Mouse (Mus musculus): ENCODE measurements around the gene Ets1.

Ets1 gene

DNA sequence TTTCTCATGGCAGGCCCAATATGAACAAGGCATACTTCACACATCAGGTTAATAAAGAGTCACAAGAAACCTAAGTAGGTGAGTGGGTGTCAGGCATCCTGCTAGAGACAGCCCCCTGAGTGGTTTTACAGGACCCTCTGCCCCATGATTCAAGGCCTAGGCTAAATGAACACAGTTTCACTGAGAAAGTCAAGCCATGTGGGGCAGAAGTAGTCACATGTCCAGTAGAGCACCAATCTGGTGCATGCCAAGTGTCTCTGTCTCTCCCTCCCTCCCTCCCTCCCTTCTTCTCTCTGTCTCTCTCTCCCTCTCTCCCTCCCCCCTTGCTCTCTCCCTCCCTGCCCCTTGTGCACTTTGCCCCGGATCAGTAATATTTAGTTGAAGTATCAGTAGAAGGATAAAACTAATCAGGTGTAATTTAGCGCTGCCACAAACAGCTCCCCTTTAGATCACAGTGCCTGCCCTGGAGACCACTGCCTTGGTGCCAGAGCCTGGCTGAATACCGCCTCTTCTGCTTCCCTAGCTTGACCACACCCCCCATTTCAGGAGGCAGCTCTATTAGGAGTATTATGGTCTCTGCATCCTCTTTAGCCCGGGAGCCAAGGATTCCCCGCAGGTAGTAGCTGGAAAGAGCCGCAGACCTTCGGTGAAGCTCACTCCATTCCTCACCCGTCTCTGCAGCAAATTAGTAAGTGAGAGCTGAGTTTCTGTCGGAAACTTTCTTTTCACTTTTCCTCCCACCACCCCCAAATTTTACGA lies at the start of gene Ets1:
Gene Ets1 (plus strand): TSS at position 595 of the 759 bp plus-strand sequence.
- DNase-seq (ENCODE audit: low spot score in 2 of 2): peak in 1 of 2 experiments; percentile 8

DNA sequence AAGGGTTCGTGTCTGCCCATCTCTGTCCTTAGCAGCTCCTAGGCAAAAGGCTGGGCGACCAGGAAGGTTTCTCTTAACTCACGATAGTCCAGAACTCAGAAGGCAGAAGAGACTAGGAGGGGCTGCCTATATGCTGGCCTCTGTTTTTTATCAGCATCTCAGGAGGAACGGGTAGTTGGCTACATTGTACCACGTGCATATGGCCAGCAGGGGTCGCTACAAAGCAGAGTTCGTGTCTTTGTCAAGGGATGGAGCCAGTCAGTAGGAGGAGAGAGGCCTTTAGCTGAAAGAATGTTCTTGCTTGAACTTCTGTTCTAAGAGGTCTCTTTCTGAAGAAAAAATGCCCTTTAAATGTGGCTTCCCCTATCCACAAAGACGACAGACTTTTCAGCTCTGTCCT lies 46.1 kb upstream of the Ets1 start:
- peak; percentile 81 to 83 for DNase-seq (ENCODE audit: low spot score in 2 of 2)

DNA sequence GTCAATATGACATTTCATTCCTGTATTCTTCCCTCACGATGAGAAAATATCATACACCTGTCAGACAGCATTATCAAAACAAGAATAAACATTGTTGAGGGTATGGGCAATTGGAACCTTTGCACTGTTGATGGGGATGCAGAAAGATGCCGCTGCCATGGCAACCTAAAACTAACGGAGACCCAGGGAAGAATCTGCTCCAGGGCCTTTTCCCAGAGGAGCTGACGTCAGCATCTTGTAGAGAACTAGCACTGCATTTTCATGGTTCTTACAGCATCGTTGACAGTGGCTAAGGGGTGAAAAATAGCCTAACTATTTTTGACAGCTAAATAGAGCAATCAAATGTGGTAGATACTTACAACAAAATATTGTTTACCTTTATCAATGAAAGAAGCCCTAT lies 45.5 kb upstream of the Ets1 start:
- no peak for DNase-seq (ENCODE audit: low spot score in 2 of 2)

DNA sequence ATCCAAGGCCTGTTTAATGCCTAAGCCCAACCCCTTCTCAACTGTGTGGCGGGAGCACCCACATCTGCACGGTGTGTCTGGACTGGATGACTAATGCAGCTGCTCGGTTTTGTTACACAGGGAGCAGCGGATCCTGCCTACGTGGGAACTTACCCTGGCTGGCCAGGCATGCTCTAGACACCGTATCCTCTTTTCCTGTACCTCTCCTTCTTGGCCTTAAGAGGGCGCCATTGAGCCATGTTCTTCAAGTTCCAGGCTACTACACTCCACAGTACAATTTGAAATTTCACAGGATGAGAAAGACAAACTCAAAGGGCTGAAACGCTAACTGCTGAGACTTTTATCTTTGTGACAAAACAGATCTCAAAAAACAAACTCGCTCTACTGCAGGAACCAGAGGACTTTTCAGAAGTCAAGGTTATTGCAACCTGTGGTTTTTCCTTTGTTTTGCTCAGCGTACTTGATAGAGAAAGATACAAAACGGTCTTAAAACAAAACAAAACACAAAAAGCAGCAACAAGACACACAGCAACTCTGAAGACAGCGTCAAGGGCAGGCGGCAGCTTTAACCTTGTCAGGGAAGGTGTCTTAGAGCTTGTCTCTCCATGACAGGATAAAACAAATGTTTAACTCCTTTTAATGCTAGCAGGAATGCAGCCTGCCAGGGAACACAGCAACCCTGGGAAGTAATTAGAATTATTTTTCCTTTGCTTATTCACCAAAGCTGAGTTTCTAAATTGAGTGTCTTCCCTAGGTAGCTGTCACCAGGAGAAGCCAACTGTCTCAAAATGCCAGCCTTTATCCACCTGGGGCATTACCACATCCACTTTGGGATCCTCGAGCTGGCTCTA lies 44.1 kb upstream of the Ets1 start:
- DNase-seq (ENCODE audit: low spot score in 2 of 2): peak in 1 of 2 experiments; percentile 60

DNA sequence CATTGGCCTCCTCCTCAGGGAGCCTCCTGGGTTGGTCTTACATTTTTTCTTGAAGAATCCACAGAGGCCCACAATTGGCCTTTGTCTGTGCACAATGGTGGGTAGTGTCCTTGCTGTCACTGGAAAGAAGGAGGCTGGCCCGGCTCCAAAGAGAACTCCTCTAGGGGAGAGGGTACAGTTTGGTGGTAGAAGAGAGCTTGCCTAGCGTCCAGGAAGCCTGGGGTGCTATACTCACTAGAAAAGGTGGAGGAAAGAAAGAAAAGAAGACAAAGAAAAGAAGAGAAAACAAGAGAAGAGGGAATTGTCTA lies 43.5 kb upstream of the Ets1 start:
- no peak for DNase-seq (ENCODE audit: low spot score in 2 of 2)

DNA sequence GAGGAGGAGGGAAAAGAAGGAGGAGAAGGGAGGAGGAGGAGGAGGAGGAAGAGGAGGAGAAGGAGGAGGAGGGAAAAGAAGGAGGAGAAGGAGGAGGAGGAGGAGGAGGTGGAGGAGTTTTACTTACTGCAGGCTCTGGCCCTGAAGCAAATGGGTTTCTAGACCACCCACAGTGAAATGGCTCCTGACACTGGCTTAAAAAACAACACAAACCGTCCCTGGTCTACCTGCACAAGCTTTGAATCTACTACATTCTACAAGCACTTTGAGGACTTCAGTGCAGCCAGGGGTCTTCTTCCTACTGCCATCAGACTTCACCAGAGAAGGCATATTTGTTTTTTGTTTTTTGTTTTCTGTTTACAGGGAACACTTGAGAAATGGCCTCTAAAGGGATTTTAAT lies 42.2 kb upstream of the Ets1 start:
- DNase-seq (ENCODE audit: low spot score in 2 of 2): no peak

DNA sequence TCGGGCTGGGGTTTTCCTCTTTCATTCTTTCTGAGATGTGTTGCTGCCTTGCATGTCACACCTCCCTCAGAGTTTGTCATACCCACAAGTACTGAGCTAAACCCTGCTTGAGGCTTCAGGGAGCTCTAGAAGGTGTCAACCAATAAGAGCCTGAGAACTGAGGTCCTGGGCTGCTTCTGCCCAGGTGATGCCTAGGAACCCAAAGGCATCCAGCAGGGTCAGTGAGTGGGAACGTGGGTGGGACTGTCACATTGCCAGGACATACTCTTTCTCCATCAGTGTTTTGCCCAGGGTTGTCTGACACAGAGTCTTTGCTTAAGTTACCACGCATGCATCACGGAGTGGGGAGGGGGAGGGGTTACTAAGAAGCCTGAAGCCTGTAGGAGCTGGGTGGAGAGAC lies 41.7 kb upstream of the Ets1 start:
- DNase-seq (ENCODE audit: low spot score in 2 of 2): no peak

DNA sequence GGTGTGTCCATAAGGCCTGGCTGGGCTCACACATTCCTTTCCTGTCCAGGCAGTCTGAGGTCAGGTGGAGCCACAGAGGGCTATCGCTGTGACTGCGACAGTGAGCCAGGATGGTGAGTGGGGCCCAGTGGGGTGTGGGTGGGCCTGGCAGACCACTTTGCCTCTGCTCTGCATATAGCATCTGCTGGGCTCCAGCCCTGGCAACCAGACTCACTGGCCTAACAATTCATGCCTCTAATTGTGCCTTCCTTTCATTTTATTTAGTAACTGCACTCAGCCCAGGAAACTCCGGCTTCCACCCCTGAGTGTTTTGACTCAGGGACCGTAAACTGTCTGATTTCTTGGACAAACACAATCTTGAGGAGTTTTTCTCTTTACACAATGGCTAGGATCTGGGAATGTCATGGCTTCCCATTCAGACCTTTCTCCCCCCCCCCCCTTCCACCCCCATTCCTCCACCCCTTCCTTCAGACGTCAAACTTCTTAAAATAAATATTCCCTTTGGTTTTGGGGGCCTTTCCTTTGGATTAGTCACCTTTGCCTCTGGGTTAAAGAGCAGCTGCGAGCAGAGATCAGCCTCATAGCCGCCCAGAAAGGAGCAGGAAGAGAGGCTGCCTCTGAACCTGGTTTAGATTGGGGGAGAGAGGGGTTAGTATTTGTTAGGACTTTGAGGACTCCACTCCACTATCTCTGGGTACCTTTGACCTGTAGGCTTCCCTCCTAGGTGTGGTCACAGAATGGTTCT lies 40.8 kb upstream of the Ets1 start:
- DNase-seq (ENCODE audit: low spot score in 2 of 2): no peak

DNA sequence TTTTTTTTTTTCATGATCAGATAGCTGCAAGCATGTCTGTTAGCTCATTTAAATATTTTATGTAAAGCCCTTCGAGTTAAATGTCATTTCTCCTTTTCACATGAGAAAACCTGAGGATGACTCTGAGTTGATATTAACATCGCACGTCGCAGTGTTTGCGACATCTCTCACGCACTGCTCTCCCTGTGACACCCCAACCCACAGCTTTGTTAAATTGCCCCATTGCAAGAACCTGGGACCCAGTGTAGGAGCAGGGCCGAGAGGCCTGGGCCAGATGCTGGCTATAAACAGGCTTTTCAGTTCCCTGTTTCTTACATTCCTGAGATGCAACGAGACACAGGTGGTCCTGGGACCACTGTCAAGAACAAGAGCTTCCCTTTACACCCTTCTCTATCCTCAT lies 39.7 kb upstream of the Ets1 start:
- DNase-seq (ENCODE audit: low spot score in 2 of 2): no peak

DNA sequence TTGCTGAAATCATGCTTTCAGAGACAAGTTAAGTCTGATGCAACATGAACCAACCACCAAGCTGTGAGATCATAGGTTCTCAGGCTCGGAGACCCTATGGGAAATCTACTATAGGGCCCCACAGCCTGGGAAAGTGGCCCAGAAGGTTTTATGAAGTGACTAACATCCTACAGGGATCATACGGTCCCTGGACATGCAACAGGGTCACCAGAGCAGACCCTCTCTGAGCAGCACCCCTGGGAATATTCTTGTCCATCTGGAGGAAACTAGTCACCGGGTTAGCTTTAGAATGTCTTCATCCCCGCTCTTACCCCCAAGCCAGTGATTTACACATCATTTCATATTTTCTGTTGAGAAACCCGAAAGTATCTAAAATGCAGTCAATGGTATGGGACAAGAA lies 34.1 kb upstream of the Ets1 start:
- no peak for DNase-seq (ENCODE audit: low spot score in 2 of 2)

DNA sequence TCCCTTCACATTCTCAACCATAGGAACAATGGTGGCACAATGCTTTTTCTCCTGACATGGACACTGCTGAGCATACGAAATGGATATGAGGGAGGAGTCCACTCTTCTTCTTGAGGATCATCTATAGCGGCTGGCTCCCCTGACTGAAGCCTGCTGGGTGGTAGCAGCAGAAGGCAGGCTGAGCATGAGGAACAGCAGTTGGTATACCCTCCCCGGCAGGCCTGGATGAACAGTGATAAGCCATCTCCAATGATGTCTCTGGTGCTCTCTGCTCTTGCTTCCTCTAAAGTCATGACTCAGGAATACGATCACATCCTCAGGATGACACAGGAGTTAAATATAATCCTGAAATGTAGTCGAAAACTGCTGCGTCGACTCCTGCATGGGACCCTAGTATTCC lies 32.9 kb upstream of the Ets1 start:
- DNase-seq (ENCODE audit: low spot score in 2 of 2): no peak

DNA sequence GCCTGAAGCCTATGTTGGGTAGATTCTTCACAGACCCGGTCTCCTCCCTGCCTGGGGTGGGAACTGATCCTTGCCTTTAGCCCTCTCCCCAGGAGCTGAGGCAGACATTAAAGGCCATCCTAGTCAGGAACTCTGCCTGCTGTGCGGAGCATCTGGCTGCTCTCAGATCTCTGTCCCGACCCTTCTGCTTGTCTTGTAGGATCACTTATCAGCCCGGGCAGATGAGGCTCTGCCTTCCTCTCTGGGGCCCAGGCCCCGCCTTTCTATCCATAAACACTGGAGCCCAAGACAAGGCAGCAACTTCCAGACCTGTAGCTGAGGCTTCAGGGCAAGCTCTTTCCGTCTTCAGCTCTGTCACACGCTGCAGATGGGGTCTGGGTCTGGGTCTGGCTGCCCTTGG lies 28.8 kb upstream of the Ets1 start:
- DNase-seq (ENCODE audit: low spot score in 2 of 2): no peak

DNA sequence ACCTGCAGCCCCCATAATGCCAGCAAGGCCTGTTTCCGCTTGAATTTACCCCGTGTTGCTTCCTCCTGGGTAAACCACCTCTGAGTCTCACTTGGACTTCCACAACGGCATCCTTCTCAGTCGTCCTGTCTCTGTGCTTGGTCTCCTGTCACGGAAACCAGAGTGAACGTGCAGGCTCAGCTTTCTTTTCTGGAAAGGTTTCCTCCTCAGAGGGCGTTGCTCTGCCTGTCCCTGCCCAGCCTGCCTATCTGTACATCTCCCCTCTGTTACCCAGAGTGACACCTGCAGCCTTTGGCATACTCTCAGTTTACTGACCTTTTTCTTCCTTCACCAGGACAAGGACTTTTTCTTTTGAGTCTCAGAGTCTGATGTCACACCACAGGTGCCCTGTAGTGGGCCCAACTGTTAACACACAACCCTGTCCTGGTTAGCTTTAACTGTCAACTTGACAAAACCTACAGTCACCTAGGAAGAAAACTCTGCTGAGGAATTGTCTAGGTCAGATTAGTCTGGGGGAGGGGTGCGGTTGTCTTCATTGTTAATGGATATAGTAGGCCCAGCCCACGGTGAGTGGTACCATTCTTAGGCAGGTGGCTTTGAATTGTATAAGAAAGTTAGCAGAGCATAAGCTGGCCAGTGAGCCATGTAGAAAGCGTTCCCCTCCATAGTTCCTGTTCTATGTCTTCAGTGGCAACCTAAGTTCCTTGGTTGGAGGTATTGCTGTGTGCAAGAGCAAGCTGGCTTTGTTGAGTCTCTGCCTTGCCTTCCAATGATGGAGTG lies 27.0 kb upstream of the Ets1 start:
- DNase-seq (ENCODE audit: low spot score in 2 of 2): no peak

DNA sequence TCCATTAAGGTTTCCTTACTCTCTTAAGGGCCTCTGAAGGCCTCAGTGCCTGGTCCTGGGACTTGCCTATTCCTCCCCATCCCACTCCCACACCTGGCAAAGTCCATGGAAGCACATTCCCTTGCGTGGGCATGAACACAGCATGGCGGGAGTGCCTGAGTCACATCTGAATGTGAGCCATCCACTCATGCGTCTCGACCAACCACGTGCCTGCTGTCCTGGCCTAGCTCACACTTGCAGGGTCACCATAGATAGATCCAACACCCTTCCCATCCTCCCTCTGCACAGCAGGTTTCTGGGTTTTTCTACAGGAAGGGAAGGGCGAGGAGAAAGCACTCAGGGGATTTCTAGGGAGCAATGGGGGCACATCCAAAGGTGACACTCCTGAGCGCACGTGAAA lies 25.8 kb upstream of the Ets1 start:
- DNase-seq (ENCODE audit: low spot score in 2 of 2): no peak

DNA sequence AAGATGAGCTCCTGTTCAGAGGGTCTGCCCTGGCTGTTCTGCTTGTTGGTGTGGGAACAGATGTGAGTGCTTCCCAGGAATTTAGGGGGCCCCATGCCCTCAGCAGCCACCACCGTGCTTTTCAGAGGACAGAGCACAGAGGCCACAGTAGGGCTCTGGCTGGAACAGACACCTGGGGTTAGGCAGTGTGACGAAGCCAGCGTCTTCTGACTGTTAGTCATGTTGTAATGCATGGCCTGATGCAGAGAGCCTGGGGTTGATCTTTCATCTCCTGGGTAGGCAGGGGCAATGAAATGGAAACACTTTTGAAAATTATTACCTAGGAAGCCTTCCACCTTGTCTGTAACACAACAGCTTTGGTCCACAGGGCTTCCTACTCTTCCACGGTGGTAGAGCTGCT lies 25.4 kb upstream of the Ets1 start:
- no peak for DNase-seq (ENCODE audit: low spot score in 2 of 2)

DNA sequence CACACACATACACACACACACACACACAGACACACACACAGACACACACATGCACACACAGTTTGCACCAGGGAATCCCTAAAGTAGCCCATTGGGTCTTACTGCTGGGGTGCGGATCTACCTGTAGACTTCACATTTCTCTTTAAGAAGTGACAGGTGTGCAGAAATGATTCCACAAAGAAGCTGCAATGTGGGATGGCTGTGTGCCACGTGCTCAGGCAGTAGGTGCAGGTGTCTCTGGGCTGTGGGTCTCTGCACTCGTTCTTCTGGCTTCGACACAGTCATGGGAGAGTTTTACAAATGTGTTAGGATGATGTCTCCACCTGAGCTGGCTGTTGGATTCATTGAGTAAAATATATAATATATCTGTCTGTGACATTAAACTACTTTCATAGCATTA lies 24.7 kb upstream of the Ets1 start:
- DNase-seq (ENCODE audit: low spot score in 2 of 2): no peak

DNA sequence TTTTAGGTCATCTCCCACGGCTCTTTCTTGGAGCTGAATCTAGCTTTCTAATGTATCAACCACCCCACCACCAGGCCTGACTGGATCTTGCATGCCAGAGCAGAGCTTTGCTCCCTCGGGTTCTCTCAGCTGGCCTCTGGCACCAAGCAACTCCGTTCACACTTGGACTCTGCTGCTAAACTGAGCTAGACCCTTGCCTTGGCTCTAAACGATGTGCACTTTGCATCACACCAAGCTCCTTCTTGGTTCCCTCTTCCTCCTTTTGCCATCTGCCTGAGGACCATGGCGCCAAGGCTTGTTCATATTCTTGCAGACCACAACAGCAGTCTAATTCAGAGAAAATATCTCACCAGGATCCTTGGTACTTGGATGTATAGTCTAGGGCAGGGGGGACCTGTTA lies 23.6 kb upstream of the Ets1 start:
- DNase-seq (ENCODE audit: low spot score in 2 of 2): no peak

DNA sequence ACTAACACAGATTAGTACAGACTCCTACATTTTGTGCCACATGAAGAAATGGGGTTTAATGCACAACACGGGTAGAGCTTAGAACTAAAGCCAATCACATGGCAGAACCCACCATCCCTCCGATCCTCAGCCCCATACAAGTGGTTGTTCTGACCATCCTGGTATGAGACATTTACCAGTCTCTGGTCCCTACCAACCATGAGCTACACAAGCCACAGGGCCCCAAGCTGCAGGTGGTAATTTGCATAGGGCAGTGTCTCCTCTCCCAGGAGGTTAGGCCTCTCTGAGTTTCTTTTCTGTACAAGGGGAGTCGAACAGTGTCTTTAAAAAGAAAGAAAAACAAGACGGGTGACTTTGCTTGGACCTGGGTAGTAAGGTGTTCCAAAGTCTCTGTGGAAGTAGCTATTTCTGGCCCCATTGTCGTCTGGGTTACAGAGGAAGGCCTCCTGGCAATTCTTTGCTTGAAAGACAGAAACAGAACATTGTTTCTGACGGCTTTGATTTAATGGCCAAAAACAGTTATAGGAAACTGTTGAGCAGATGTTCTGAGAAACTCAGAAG lies 23.1 kb upstream of the Ets1 start:
- no peak for DNase-seq (ENCODE audit: low spot score in 2 of 2)

DNA sequence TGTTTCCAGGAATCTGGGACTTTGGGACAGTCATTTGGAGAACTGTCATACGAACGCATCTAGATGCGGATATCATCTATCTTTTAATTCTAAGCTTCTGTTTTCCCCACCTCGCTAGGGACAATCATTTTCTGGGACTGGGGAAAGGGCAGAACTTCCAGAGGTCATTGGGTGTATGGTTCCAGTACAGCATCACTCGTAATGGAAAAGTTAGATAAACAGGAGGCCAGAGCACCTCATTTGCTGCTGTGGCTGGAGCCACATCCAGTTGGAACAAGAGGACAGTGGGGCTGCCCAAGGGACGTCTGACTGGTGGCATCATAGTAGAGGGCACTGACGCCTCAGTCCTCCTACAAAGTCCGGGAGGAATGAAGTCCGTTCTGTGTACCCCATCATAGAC lies 21.8 kb upstream of the Ets1 start:
- DNase-seq (ENCODE audit: low spot score in 2 of 2): no peak

DNA sequence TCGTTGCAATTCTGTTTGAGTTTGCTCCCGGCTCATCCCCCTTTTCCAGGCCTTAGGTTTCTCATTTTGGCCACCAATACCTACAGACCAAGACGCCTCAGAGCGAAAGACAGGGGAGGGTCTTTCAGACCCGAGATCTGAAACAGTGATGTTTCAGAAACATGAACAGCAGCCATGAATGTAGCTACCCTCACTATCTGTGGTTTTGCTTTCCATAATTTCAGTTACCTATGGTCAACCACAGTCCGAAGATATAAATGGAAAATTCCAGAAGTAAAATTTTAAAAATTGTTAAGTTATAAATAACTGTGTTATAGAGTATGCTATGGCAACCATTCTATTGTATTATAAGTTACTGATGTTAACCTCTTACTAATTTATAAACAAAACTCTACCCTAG lies 20.6 kb upstream of the Ets1 start:
- DNase-seq (ENCODE audit: low spot score in 2 of 2): no peak

DNA sequence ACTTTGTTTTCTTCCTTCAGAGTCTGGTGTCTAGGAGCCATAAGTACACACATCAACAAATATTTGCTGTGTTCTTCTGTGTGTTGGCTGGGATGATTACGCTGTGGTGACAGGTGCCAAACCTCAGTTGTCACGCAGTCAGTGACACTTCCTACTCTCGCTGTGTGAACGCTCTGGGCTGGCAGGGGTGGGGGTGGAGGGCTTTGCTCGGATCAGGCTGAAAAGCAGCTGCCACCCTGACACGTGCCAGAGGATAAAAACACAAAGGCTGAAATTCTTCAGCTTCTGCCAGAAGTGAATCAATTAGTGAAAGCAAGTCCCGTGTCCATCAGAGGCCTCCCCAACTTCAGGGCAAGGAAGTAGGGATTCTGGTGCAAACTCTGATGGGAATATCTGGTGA lies 20.0 kb upstream of the Ets1 start:
- peak in 1 of 2 experiments; percentile 12 for DNase-seq (ENCODE audit: low spot score in 2 of 2)

All from cerebellum, postnatal 4 days (tissue).